Mouse (Mus musculus): Measurements from ENCODE around the gene Acsf2. TPM values are rescaled to one million over a fixed set of nuclear protein-coding genes. Genes with fewer than 3 reads are reported as not detected.
"Not testable (repeated sequence)": the region's sequence is repeated elsewhere in the genome, so short reads cannot be mapped to it uniquely, and the experiment has no call there.

Gene Acsf2
- polyA plus RNA-seq (2014; fragmentation: Nextera tagmentation; extraction: Ambion mirVana), result 6.3 and 7.3 TPM in 2 replicates

GRCm38 (mm10) chr11:94601321-94602281 is at the start of gene Acsf2:
Acsf2 (minus strand) TSS chr11:94601871.
- no peaks in the 10 kb centered on the region for H3K9me3 ChIP-seq (ENCODE audit: control insufficient read depth, low read length)
- H3K4me3 ChIP-seq (ENCODE audit: low read depth, low read length), result peak within 1 kb of the TSS; percentile 58
- 2% methylated on average over 34 of the region's 52 CpGs for WGBS
- 0 out of 2 replicates have a peak, but pooled peaks cover 8% of the 10 kb centered on the region for H3K4me1 ChIP-seq (ENCODE audit: control insufficient read depth, insufficient read depth, low read length)
- ATAC-seq (ENCODE audit: low read depth), result peak; percentile 92
- H3K27ac ChIP-seq (replicated peaks; ENCODE audit: low read depth, low read length), result peak within 1 kb of the TSS; percentile 59; the same call in 1 of the 2 replicates
- peak; percentile 90 for DNase-seq (ENCODE audit: low spot score)
- H3K4me2 ChIP-seq (ENCODE audit: low read depth, low read length), result peak within 1 kb of the TSS; percentile 64
- H3K9ac ChIP-seq (ENCODE audit: low read depth, low read length), result peak within 1 kb of the TSS; percentile 72
- H3K36me3 ChIP-seq (ENCODE audit: control insufficient read depth, insufficient read depth, low read length), result no peaks in the 10 kb centered on the region
- H3K27me3 ChIP-seq (replicated peaks; ENCODE audit: control insufficient read depth, insufficient read depth, low read length), result no peaks in the 10 kb centered on the region

GRCm38 (mm10) chr11:94651241-94651640 is 49.6 kb upstream of the Acsf2 start:
- not testable (repeated sequence) for H3K4me2 ChIP-seq (ENCODE audit: low read depth, low read length); H3K9ac ChIP-seq (ENCODE audit: low read depth, low read length); H3K27ac ChIP-seq (replicated peaks; ENCODE audit: low read depth, low read length); ATAC-seq (ENCODE audit: low read depth); H3K27me3 ChIP-seq (replicated peaks; ENCODE audit: control insufficient read depth, insufficient read depth, low read length); H3K9me3 ChIP-seq (ENCODE audit: control insufficient read depth, low read length); DNase-seq (ENCODE audit: low spot score); H3K4me3 ChIP-seq (ENCODE audit: low read depth, low read length)
- 92% methylated on average over 5 of the region's 7 CpGs for WGBS
- Histone ChIP-seq H3K36me3 (ENCODE audit: control insufficient read depth, insufficient read depth, low read length) (peaks cover 27% of the 10 kb centered on the region), H3K4me1 (ENCODE audit: control insufficient read depth, insufficient read depth, low read length) (peaks cover 14% of the 10 kb centered on the region)

- no peaks in the 10 kb centered on the region for H3K27me3 ChIP-seq (replicated peaks; ENCODE audit: control insufficient read depth, insufficient read depth, low read length)
- H3K4me1 ChIP-seq (ENCODE audit: control insufficient read depth, insufficient read depth, low read length), result no peaks in the 10 kb centered on the region
- no peak for DNase-seq (ENCODE audit: low spot score)
- H3K4me2 ChIP-seq (ENCODE audit: low read depth, low read length), result no peak overlapping the region
- no peak overlapping the region for H3K4me3 ChIP-seq (ENCODE audit: low read depth, low read length)
- ATAC-seq (ENCODE audit: low read depth), result no peak
- no peak overlapping the region for H3K27ac ChIP-seq (replicated peaks; ENCODE audit: low read depth, low read length)
- WGBS, result 91% methylated on average over 4 of the region's 4 CpGs
- peaks cover 70% of the 10 kb centered on the region for H3K36me3 ChIP-seq (ENCODE audit: control insufficient read depth, insufficient read depth, low read length)
- H3K9ac ChIP-seq (ENCODE audit: low read depth, low read length), result no peak overlapping the region
- no peaks in the 10 kb centered on the region for H3K9me3 ChIP-seq (ENCODE audit: control insufficient read depth, low read length)
Measured at GRCm38 (mm10) chr11:94646457-94646856, 44.8 kb upstream of the Acsf2 start.

GRCm38 (mm10) chr11:94644461-94645219 is 43.0 kb upstream of the Acsf2 start:
- H3K9ac ChIP-seq (ENCODE audit: low read depth, low read length), result no peak overlapping the region
- no peaks in the 10 kb centered on the region for H3K27me3 ChIP-seq (replicated peaks; ENCODE audit: control insufficient read depth, insufficient read depth, low read length)
- H3K9me3 ChIP-seq (ENCODE audit: control insufficient read depth, low read length), result no peaks in the 10 kb centered on the region
- H3K36me3 ChIP-seq (ENCODE audit: control insufficient read depth, insufficient read depth, low read length), result peaks cover 78% of the 10 kb centered on the region
- H3K4me2 ChIP-seq (ENCODE audit: low read depth, low read length), result no peak overlapping the region
- no peaks in the 10 kb centered on the region for H3K4me1 ChIP-seq (ENCODE audit: control insufficient read depth, insufficient read depth, low read length)
- no peak overlapping the region for H3K4me3 ChIP-seq (ENCODE audit: low read depth, low read length)
- no peak for DNase-seq (ENCODE audit: low spot score)
- 90% methylated on average over 8 of the region's 8 CpGs for WGBS
- H3K27ac ChIP-seq (replicated peaks; ENCODE audit: low read depth, low read length), result no peak overlapping the region
- ATAC-seq (ENCODE audit: low read depth), result no peak

GRCm38 (mm10) chr11:94634431-94634830 is 32.8 kb upstream of the Acsf2 start:
- Histone ChIP-seq H3K27me3 (replicated peaks; ENCODE audit: control insufficient read depth, insufficient read depth, low read length) (no peaks in the 10 kb centered on the region), H3K9me3 (ENCODE audit: control insufficient read depth, low read length) (no peaks in the 10 kb centered on the region), H3K4me3 (ENCODE audit: low read depth, low read length) (no peak overlapping the region), H3K4me1 (ENCODE audit: control insufficient read depth, insufficient read depth, low read length) (peaks cover 8% of the 10 kb centered on the region; the same call in 1 of the 2 replicates), H3K9ac (ENCODE audit: low read depth, low read length) (no peak overlapping the region), H3K4me2 (ENCODE audit: low read depth, low read length) (no peak overlapping the region), H3K36me3 (ENCODE audit: control insufficient read depth, insufficient read depth, low read length) (peaks cover 75% of the 10 kb centered on the region), H3K27ac (replicated peaks; ENCODE audit: low read depth, low read length) (no peak overlapping the region)
- 89% methylated on average over 5 of the region's 5 CpGs for WGBS
- no peak for ATAC-seq (ENCODE audit: low read depth)
- no peak for DNase-seq (ENCODE audit: low spot score)

GRCm38 (mm10) chr11:94632988-94633387 is 31.3 kb upstream of the Acsf2 start:
- H3K4me1 ChIP-seq (ENCODE audit: control insufficient read depth, insufficient read depth, low read length), result peaks cover 8% of the 10 kb centered on the region; the same call in 1 of the 2 replicates
- H3K4me2 ChIP-seq (ENCODE audit: low read depth, low read length), result no peak overlapping the region
- DNase-seq (ENCODE audit: low spot score) (no peak), ATAC-seq (ENCODE audit: low read depth) (no peak)
- H3K27me3 ChIP-seq (replicated peaks; ENCODE audit: control insufficient read depth, insufficient read depth, low read length), result no peaks in the 10 kb centered on the region
- 88% methylated on average over 8 of the region's 8 CpGs for WGBS
- H3K27ac ChIP-seq (replicated peaks; ENCODE audit: low read depth, low read length), result no peak overlapping the region
- H3K36me3 ChIP-seq (ENCODE audit: control insufficient read depth, insufficient read depth, low read length), result peaks cover 61% of the 10 kb centered on the region
- H3K9ac ChIP-seq (ENCODE audit: low read depth, low read length), result no peak overlapping the region
- no peak overlapping the region for H3K4me3 ChIP-seq (ENCODE audit: low read depth, low read length)
- H3K9me3 ChIP-seq (ENCODE audit: control insufficient read depth, low read length), result no peaks in the 10 kb centered on the region

GRCm38 (mm10) chr11:94631969-94632368 is 30.3 kb upstream of the Acsf2 start:
- 95% methylated on average over 5 of the region's 5 CpGs for WGBS
- Histone ChIP-seq H3K4me3 (ENCODE audit: low read depth, low read length) (no peak overlapping the region), H3K4me2 (ENCODE audit: low read depth, low read length) (no peak overlapping the region), H3K36me3 (ENCODE audit: control insufficient read depth, insufficient read depth, low read length) (peaks cover 50% of the 10 kb centered on the region), H3K4me1 (ENCODE audit: control insufficient read depth, insufficient read depth, low read length) (peaks cover 8% of the 10 kb centered on the region; the same call in 1 of the 2 replicates), H3K9me3 (ENCODE audit: control insufficient read depth, low read length) (no peaks in the 10 kb centered on the region), H3K27ac (replicated peaks; ENCODE audit: low read depth, low read length) (no peak overlapping the region), H3K9ac (ENCODE audit: low read depth, low read length) (no peak overlapping the region), H3K27me3 (replicated peaks; ENCODE audit: control insufficient read depth, insufficient read depth, low read length) (no peaks in the 10 kb centered on the region)
- no peak for DNase-seq (ENCODE audit: low spot score)
- ATAC-seq (ENCODE audit: low read depth), result no peak

- peak overlapping the region; percentile 87 for H3K9ac ChIP-seq (ENCODE audit: low read depth, low read length)
- peaks cover 8% of the 10 kb centered on the region; the same call in 1 of the 2 replicates for H3K4me1 ChIP-seq (ENCODE audit: control insufficient read depth, insufficient read depth, low read length)
- 12% methylated on average over 26 of the region's 26 CpGs for WGBS
- H3K4me3 ChIP-seq (ENCODE audit: low read depth, low read length), result peak overlapping the region; percentile 74
- H3K4me2 ChIP-seq (ENCODE audit: low read depth, low read length), result peak overlapping the region; percentile 79
- DNase-seq (ENCODE audit: low spot score) (peak; percentile 54), ATAC-seq (ENCODE audit: low read depth) (0 out of 2 replicates have a peak, but pooled peaks have one; percentile 5)
- peaks cover 35% of the 10 kb centered on the region for H3K36me3 ChIP-seq (ENCODE audit: control insufficient read depth, insufficient read depth, low read length)
- H3K27me3 ChIP-seq (replicated peaks; ENCODE audit: control insufficient read depth, insufficient read depth, low read length), result no peaks in the 10 kb centered on the region
- H3K9me3 ChIP-seq (ENCODE audit: control insufficient read depth, low read length), result no peaks in the 10 kb centered on the region
- H3K27ac ChIP-seq (replicated peaks; ENCODE audit: low read depth, low read length), result peak overlapping the region; percentile 76
Measured at GRCm38 (mm10) chr11:94630199-94631011, 28.7 kb upstream of the Acsf2 start.

Data from embryonic facial prominence, embryonic 14.5 days (tissue).